Mouse (Mus musculus): ENCODE data around the gene Rsph1.

GRCm38 (mm10) chr17:31264372-31264771, 12.8 kb downstream of the Rsph1 start:
- TF ChIP-seq CTCF (IDR thresholded peaks at IDR 0.05; ENCODE audit: extremely low read depth, insufficient read depth, insufficient read length, insufficient replicate concordance) (no peak), POLR2A (IDR thresholded peaks at IDR 0.05; ENCODE audit: low read depth, low read length) (no peak)

Data from spleen, adult 2 months (tissue).